Mouse (Mus musculus) layer of hippocampus, postnatal 36 days (tissue): ENCODE measurements at regions not wholly inside any gene's neighbourhood (a gene's known extent, or its start where the extent isn't known, plus 50 kb on each side); places are given as distances from the start of the nearest gene placed in this dataset.

ENCODE experiments used
- DNase-seq, 2 experiments: peaks; one replicate each; pipeline ENCODE4 v3.0.0; 2022

DNA sequence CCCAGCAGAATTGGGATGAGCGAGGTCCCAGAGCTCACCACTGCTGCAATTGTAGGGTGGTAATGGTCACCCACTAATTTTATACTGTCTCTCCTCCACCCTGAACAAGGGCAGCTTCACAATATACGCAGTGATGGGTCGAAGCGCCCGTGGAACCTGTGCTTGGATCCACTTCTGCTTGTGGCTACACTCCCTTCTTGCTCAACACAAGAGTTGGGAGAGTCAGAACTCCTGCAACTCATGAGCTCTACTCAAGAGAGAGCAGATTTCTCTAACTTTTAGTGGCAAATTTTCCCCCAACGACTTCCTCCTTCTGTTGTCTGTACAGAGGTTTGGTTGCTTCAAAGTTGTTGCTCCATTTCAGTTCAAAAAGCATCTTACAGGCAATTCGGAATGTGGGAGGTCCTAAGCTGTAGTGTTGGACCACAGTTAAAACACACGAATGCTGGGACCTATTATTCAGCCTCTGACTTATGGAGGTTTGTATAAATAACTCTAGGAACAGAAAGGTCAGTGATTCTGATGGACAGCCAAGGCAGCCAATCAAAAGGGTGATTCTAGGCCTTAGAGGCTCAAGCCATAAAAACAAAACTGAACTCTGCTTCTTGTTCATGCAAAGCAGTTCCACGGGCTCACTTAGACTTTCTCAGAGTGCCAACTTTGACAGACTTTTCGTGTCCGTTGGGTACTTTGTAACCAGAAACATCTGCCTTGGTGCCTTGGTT, 227.8 kb upstream of the Meis1 start:
- DNase-seq = no peak

DNA sequence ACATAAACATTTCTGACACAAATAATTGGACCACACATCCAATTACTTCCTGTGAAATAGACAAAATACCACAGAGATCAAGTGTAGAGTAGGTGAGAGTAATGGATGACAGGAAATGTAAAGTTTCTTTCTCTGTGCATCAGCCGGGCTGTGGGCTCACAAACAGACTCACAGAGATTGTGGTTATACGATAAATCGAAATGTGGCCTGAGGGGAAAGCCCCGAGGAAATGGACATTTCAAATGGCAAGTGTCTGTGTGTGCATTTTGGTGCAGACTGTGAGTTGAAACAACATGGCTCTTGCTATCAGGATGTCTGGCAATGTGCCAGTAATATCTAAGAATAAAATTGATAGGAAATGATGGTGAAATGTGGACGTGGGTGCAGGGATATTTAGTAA, 234.8 kb upstream of the Meis1 start:
- no peak for DNase-seq

DNA sequence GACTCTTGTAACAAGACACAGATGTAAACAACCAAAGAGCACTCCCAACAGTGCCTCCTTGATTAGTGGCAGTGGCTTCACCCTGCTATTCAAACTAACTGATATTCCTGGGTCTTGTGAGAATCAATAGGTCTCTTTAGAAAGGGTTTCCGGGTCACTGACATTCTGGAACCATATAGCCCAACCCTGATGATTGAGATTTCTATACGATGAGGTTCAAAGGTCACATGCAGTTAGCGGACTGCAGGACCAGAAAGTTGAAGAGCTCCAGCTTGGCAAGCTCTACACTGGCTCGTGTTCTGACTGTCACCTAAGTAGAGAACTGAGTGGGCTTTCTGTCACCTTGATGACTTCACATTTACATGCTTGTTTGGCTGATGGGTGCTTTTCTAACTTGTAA, 235.4 kb upstream of the Meis1 start:
- no peak for DNase-seq

GRCm38 (mm10) chr11:19257549-19257948, 238.8 kb upstream of the Meis1 start:
- no peak for DNase-seq

- DNase-seq = no peak
Observed at GRCm38 (mm10) chr11:19262832-19263231, 244.0 kb upstream of the Meis1 start.

DNA sequence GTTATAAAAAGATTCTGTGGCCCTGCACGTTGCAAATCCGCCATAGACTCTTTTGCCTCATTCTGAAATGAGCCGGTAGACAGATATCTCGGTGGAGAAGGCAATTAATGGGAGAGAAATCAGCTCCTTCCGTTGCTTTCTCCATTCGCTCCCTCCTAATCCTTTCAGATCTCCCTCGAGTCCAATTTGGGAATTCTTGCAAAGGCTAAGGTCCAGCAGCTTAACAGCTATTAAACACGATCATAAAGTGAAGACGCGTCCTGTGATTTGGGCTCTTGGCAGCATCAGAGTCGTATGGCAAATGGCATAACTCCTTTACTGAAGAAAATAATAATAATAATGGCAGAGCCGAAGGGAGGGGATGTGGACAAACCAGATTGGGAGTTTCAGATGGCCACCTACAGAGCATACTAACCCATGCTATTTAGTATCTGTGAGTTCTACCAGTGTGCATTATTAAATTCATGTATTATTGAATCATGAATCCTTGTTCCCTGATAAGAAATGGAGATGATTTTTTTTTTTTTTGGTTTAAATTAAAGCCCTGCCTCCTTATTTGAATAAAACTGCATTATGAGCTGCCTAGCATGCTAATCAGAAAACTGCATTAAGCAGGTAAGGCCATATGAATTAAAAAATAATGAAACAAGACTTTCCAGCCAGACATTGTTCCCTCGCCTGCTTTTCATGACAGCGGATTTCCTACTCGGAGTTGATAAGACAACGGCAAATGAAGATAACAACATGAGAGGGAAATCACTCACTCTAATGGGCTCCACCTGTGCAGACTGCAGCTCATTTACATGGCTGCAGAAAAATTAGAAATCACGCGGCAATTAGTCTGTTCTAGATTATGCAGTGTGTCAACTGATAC, 246.2 kb upstream of the Meis1 start:
- DNase-seq = no peak

DNA sequence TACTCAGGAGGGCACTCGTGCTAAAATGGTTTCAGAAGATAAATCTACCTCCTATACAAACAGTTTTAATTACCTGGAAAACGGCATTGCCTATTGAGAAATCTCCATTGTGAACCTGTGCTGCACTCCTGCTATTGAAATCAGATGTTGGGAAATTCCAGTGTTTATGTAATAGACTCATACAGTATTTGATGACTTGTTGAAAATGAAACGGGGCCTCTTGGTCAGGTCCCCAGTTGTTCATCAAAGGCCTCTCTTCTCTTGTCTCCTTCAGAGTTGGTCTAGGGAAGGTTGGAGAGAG, 246.8 kb upstream of the Meis1 start:
- DNase-seq = no peak

- no peak for DNase-seq
Observed at GRCm38 (mm10) chr11:19290971-19291370, 272.2 kb upstream of the Meis1 start.

- no peak for DNase-seq
Observed at GRCm38 (mm10) chr11:19299411-19299810, 280.6 kb upstream of the Meis1 start.

DNA sequence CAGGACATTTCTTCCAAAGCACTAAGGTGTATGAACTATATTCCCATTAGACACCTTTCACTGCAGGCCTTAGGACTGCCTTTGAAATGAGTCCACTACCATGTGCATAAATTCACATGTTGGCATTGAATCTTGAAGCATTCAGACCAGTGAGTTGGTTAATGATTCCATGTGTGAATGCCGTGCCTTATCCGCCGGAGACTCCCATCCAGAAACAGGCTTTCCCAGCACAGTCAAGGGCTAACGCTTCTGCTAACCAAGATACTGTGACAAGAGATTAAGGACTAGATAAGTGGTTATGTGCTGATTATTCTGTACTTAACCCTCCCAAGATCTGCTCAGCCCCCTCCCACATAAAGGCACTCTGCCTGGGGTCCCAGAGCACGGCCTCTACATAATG, 287.9 kb upstream of the Meis1 start:
- no peak for DNase-seq

DNA sequence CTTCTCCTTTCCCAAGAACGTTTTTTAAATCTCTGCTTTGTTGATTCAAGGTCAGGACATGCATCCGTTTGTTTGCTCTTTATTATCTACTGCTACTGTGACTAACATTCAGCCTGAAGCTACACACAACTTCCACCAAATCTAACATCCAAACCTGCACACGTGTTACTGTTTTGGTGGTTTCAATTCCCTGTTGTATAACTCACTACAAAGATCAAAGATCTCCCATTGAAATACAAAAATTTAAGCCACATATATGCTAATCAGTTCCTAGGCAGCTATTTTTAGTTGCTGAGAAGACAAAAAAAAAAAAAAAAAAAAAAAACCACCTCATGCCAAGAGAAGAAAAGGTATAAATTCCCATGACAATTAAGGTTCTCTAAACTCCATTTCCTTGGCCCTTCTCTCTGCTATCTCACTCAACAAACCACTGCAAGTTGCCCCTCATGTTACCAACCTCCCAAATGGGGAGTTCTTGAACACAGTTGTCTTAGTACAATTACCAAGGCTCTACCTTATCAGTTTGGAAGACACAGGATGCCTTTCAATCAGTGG, 312.0 kb upstream of the Meis1 start:
- DNase-seq = no peak

GRCm38 (mm10) chr11:19332274-19332673, 313.5 kb upstream of the Meis1 start:
- no peak for DNase-seq

DNA sequence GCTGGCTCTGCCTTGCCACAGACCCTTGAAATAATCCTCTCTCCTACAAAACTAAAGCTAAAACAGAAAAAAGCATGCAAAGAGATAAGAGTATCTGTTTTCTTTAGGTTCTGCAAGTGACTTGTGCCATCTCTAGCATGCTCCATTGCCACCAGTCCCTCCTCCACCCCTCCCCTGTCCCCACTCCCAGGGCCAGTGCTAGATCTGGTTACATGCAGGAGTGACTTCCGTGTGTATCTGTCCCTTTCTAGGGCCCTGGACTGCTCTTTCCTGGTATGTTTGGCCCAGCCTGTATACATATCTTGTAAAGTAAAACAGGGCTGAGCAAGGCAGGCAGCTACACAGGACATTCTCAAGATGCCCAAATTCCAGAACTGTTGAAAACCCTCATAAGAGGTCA, 313.9 kb upstream of the Meis1 start:
- no peak for DNase-seq

- no peak for DNase-seq
Observed at GRCm38 (mm10) chr11:19333908-19334487, 315.2 kb upstream of the Meis1 start.

- DNase-seq = no peak
Observed at GRCm38 (mm10) chr11:19335384-19335783, 316.6 kb upstream of the Meis1 start.

- DNase-seq = no peak
Observed at GRCm38 (mm10) chr11:19339721-19340317, 321.0 kb upstream of the Meis1 start.

DNA sequence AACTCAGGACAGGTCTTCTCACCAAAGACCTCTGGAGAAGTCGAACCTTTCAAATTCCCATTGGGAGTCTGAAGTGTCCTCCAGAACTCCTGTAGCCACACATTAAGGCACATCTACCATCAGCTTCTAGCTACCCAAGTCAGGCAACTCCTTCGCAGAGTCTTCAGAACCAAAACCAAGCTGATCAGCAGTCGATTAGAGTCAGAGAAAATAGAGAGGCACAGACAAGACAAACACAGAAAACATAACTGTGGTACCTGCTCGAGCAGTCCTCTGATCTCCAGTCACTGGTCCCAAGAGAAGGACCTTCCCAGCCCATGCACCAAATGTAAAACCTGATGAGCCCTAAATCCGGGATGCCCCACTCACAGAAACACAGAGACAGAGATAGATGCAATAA, 322.1 kb upstream of the Meis1 start:
- DNase-seq = no peak

DNA sequence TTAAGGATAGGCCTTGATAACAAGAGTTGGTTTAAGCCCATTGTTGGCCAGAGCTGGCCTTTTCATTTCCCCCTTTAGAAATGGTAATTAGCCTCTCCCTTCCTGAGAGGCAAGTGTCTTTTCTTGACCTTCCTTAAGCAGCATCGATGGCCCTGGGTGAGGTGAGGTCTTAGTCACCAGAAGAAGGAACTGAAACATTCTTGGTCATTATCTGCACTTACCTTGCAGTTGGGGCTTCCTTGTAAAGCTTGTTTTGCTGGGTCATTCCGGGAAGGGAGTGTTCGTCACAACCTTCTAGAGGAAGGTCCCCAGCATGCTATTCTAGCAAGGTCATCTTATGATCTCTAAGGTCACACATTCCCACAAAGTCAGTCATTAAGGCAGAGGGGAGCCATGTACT, 322.6 kb upstream of the Meis1 start:
- no peak for DNase-seq

DNA sequence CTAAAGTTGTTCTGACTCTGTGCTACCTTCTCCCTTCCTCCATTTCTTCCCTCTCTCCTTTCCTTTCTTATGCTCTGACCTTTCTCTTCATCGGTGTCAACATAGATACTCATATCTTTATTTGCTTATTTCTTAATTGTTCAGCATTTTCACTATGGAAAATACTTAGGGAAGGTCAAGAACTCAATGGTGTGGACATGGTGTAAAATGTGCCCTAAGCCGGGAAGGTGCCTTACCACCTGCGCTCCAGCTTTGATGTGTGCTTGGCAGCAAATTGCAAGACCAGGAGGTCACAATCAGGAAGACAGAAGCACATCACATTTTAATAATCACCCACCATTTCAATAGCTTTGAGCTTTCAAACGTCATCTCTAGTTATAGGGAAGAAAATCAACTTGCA, 324.0 kb upstream of the Meis1 start:
- DNase-seq = no peak

DNA sequence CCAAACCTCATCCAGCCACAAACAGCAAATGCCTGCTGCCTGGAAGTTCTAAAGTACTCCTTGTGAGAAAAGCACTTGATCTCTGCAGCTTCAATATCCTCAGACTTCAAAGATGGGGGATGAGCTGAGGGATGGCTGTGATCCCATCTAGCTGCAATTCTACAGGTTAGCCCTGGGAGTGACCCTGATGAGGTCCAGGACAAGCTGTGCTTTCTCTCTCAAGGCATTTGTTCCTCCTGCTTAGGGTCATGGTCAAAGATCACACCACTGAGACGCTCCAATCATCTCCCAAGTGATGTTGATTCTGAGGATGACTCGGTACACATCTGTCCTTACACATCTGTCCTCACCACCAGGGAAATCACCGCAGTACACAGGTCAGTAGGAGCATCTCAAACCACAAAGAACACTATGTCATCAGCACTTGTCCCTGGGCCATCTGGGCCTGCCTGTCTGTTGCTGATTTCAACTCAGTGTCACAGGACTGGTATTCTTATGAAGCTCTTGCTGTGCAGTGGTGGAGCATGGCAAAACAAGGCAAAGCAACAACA, 327.6 kb upstream of the Meis1 start:
- no peak for DNase-seq

DNA sequence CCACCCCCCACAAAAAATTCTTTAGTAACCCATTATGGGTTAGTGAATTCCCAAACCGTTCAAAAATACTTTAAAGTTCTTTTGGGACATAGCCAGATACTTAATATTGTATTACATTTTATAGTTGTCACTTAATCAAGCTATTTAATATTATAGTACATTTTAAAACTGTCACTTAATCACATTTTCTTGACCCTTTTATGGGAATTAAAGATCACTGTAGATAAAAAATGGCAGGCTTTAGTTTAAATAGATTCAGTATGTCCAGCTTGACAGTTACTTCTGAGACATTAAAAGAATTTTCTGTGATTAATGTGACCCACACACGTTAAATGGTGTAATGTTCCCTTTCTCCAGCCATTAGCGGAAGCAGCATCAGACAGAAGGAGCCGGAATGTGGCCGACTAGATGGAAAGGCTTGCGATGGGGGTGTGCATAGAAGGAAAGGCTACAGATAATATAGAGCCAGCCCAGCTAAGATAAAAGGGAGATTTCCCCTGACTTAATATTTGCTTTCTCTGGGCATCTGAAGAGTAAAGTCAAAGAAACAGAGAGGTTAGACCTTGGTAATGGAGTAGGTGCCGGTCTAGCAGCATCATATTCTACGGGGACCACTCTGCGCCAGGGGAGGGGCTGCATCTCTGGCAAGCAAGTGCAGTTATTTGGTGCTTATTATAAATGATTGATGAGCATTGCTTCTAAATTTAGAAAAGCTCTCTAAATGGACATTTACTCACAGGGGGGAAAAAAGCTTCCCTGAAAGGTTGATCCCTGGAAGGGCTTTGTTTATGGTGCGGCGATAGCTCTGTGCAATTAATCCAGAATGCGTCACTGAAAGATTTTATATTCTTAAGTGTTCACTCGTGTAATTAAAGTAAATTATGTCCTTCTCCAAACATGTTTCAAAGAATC, 331.8 kb upstream of the Meis1 start:
- DNase-seq = no peak
